ENCODE assay signal across 10 mouse cellular contexts in the genomic region with DNA sequence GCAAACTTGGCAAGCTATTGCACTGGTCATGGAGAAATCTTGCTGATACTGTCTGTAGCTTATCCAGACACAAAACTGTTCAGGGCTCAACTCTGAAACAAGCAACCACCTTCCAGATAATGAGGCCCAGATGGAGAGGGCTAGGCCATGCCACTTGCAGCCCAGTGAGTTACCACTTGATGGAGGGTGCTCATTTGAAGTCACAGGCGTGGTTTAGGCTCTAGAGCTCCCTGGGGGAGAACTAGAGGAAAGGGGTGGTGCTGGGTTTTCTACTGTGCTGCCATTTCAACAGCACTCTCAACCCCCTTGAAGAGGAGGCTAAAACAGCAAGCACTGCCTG. TPM values are rescaled to one million over a fixed set of nuclear protein-coding genes. Genes with fewer than 3 reads are reported as not detected.
DNase-seq lines count a peak whose midpoint lies in the region; ATAC-seq and TF ChIP-seq lines count a peak whose summit lies in the region.
"Had no signal": no experiment of that assay in that cellular context is flagged by ENCODE, and none has a peak within 500 bp of the region (broad histone marks: within the 10 kb centered on the region; RNA-seq: fewer than 3 reads in every experiment).

No protein-coding gene starts in this region.

- 13% methylated on average over 1 of the region's 1 CpGs for WGBS in heart, embryonic 15.5 days
- WGBS in thymus, adult 2 months, result 9% methylated on average over 1 of the region's 1 CpGs
- 8% methylated on average over 1 of the region's 1 CpGs for WGBS in limb, embryonic 15.5 days

- H3K27ac ChIP-seq in heart, embryonic 15.5 days, result peak overlapping the region; percentile 97
- H3K27ac ChIP-seq in thymus, adult 2 months (ENCODE audit: control insufficient read depth, insufficient read depth, low read length), result peak overlapping the region; percentile 36; the same call in 1 of the 2 replicates
- peak overlapping the region; percentile 93 for H3K27ac ChIP-seq in limb, embryonic 15.5 days

- H3K4me2 ChIP-seq in heart, embryonic 15.5 days, result no peak overlapping the region
- no peak overlapping the region for H3K4me2 ChIP-seq in limb, embryonic 15.5 days

- H3K36me3 ChIP-seq in heart, embryonic 15.5 days, result no peaks in the 10 kb centered on the region
- no peaks in the 10 kb centered on the region for H3K36me3 ChIP-seq in thymus, adult 2 months (ENCODE audit: control insufficient read depth, insufficient read depth, low read length)
- peaks cover 5% of the 10 kb centered on the region; the same call in 1 of the 2 replicates for H3K36me3 ChIP-seq in limb, embryonic 15.5 days

- peak; percentile 17 for ATAC-seq in heart, embryonic 15.5 days (replicated peaks; ENCODE audit: insufficient number of reproducible peaks, insufficient read depth, low FRiP score, low read depth)
- no peak for ATAC-seq in limb, embryonic 15.5 days (ENCODE audit: insufficient number of reproducible peaks, low FRiP score, low TSS enrichment, low read depth)

- TF ChIP-seq POLR2A in thymus, adult 2 months (IDR thresholded peaks at IDR 0.05; ENCODE audit: control insufficient read depth, extremely low read depth, insufficient read depth, low read length, poor library complexity), result no peak

- H3K4me1 ChIP-seq in heart, embryonic 15.5 days (replicated peaks), result peaks cover 95% of the 10 kb centered on the region
- peaks cover 44% of the 10 kb centered on the region for H3K4me1 ChIP-seq in thymus, adult 2 months (replicated peaks; ENCODE audit: control insufficient read depth, insufficient read depth, low read length)
- H3K4me1 ChIP-seq in limb, embryonic 15.5 days, result peaks cover 87% of the 10 kb centered on the region

- H3K27me3 ChIP-seq in heart, embryonic 15.5 days, result no peaks in the 10 kb centered on the region
- H3K27me3 ChIP-seq in thymus, adult 2 months (ENCODE audit: control insufficient read depth, insufficient read depth, low read length), result no peaks in the 10 kb centered on the region
- no peaks in the 10 kb centered on the region for H3K27me3 ChIP-seq in limb, embryonic 15.5 days

- H3K9ac ChIP-seq in heart, embryonic 15.5 days, result 0 out of 2 replicates have a peak overlapping the region, but pooled peaks have one; percentile 10
- H3K9ac ChIP-seq in limb, embryonic 15.5 days, result no peak overlapping the region

- DNase-seq in heart, postnatal 4 days, result no peak
- DNase-seq in thymus, adult 2 months, result no peak
- no peak for DNase-seq in thymus, postnatal 25 days
- DNase-seq in right cerebral cortex, postnatal 36 days (ENCODE audit: low spot score in 2 of 2), result no peak
- DNase-seq in right cerebral cortex, postnatal 14 days, result no peak
- no peak for DNase-seq in adipocyte (ENCODE audit: low spot score)
- DNase-seq: cerebellum, adult 11 months; thymus, postnatal 14 days had no signal

- no peak overlapping the region for H3K4me3 ChIP-seq in heart, embryonic 15.5 days
- no peak overlapping the region for H3K4me3 ChIP-seq in thymus, adult 2 months (ENCODE audit: control insufficient read depth, insufficient read depth, low read length)
- no peak overlapping the region for H3K4me3 ChIP-seq in limb, embryonic 15.5 days

- H3K9me3 ChIP-seq in heart, embryonic 15.5 days (replicated peaks), result no peaks in the 10 kb centered on the region
- H3K9me3 ChIP-seq in limb, embryonic 15.5 days, result no peaks in the 10 kb centered on the region

- TF ChIP-seq CTCF in thymus, adult 2 months (IDR thresholded peaks at IDR 0.05; ENCODE audit: borderline replicate concordance, control insufficient read depth, extremely low read depth, insufficient read depth, low read length, poor library complexity), result no peak

RNA-seq across cellular contexts. Expression of gene Actn4, which starts 15.9 kb away (rescaled TPM):
- 236 and 281 TPM in 2 replicates for polyA plus RNA-seq in heart, embryonic 15.5 days (2015; fragmentation: Nextera tagmentation; extraction: Ambion mirVana)
- total RNA-seq in heart, postnatal 4 days (2021), result 100 to 1,000 TPM; 224 to 231 TPM
- 243 and 268 TPM in 2 replicates for polyA plus RNA-seq in thymus, adult 2 months (2012; rRNA removed)
- polyA plus RNA-seq in limb, embryonic 15.5 days (2015; fragmentation: Nextera tagmentation; extraction: Ambion mirVana), result 347 and 359 TPM in 2 replicates

RNA-seq across cellular contexts. Expression of gene Eif3k, which starts 35.4 kb away (rescaled TPM):
- polyA plus RNA-seq in heart, embryonic 15.5 days (2015; fragmentation: Nextera tagmentation; extraction: Ambion mirVana), result 239 and 261 TPM in 2 replicates
- 100 to 1,000 TPM; 205 to 208 TPM for total RNA-seq in heart, postnatal 4 days (2021)
- 362 and 396 TPM in 2 replicates for polyA plus RNA-seq in thymus, adult 2 months (2012; rRNA removed)
- 372 and 387 TPM in 2 replicates for polyA plus RNA-seq in limb, embryonic 15.5 days (2015; fragmentation: Nextera tagmentation; extraction: Ambion mirVana)

RNA-seq across cellular contexts. Expression of gene Map4k1, which starts 35.6 kb away (rescaled TPM):
- 2.8 and 7.6 TPM in 2 replicates for polyA plus RNA-seq in heart, embryonic 15.5 days (2015; fragmentation: Nextera tagmentation; extraction: Ambion mirVana)
- total RNA-seq in heart, postnatal 4 days (2021), result 1 to 10 TPM; 1.6 to 2.0 TPM
- 155 and 164 TPM in 2 replicates for polyA plus RNA-seq in thymus, adult 2 months (2012; rRNA removed)
- 7.2 and 7.6 TPM in 2 replicates for polyA plus RNA-seq in limb, embryonic 15.5 days (2015; fragmentation: Nextera tagmentation; extraction: Ambion mirVana)

Comparison
In these comparisons a context has a peak if more than half of its experiments do, and no peak if none do; other contexts are left out.
1. H3K27ac ChIP-seq: peak in every context shown above with its lines; median percentile 97 in heart, embryonic 15.5 days; 93 in limb, embryonic 15.5 days; 36 in thymus, adult 2 months.
2. RNA of gene Map4k1, which starts 35.6 kb away (polyA plus RNA-seq): 155 to 164 TPM in thymus, adult 2 months; 7.2 to 7.6 TPM in limb, embryonic 15.5 days and 2.8 to 7.6 TPM in heart, embryonic 15.5 days; every median in the first group is over 10 times any median in the second.